Mouse (Mus musculus) brain, embryonic 14.5 days (tissue): ENCODE results near the gene Zmiz1.

ENCODE experiments used
- CTCF ChIP-seq: fragments of 200-500 bp; IDR thresholded peaks from 2 replicates; pipeline ENCODE4 v1.5.1; 2012; ENCODE audit warnings: inconsistent platforms, mild to moderate bottlenecking, moderate library complexity, borderline replicate concordance; ENCODE audit not compliant: insufficient read depth, insufficient read length; ENCODE audit errors: extremely low read depth
- POLR2A ChIP-seq: fragments of 200-500 bp; IDR thresholded peaks from 2 replicates; pipeline ENCODE4 v1.6.1; 2012; ENCODE audit warnings: mild to moderate bottlenecking, inconsistent platforms, borderline replicate concordance; ENCODE audit not compliant: poor library complexity, insufficient read depth, insufficient read length, severe bottlenecking; ENCODE audit errors: extremely low read depth

GRCm38 (mm10) chr14:25543098-25543497, 84.1 kb downstream of the Zmiz1 start:
- TF ChIP-seq POLR2A (no peak), CTCF (no peak)
